Mouse (Mus musculus) stomach, embryonic 14.5 days (tissue): ENCODE measurements around the gene 4931406P16Rik. TPM values are rescaled to one million over a fixed set of nuclear protein-coding genes. Genes with fewer than 3 reads are reported as not detected.
"Not testable (repeated sequence)": the region's sequence is repeated elsewhere in the genome, so short reads cannot be mapped to it uniquely, and the experiment has no call there.

Experiments used
- ATAC-seq: fragments of 200-750 bp; cut with Nextera tagmentation; 2 replicates; pipeline ENCODE4 v1.8.0; 2017; ENCODE audit warnings: low read depth, moderate TSS enrichment; ENCODE audit not compliant: insufficient number of reproducible peaks, insufficient read depth, low FRiP score
- H3K27ac ChIP-seq: fragments of 300-500 bp; sonication (generic); 2 replicates; pipeline ENCODE4 v1.5.1; 2014; ENCODE audit warnings: mild to moderate bottlenecking, low read length, moderate library complexity, mixed read lengths
- H3K27me3 ChIP-seq: fragments of 300-500 bp; sonication (generic); 2 replicates; pipeline ENCODE4 v1.6.1; 2014; ENCODE audit warnings: low read length, control low read depth, mixed read lengths; ENCODE audit not compliant: control insufficient read depth, insufficient read depth
- H3K36me3 ChIP-seq: fragments of 300-500 bp; sonication (generic); 2 replicates; pipeline ENCODE4 v1.6.1; 2014; ENCODE audit warnings: mild to moderate bottlenecking, control low read depth, low read length, moderate library complexity, mixed read lengths; ENCODE audit not compliant: control insufficient read depth, insufficient read depth
- H3K4me1 ChIP-seq: fragments of 300-500 bp; sonication (generic); 2 replicates; pipeline ENCODE4 v1.6.1; 2014; ENCODE audit warnings: low read length, control low read depth, mixed read lengths; ENCODE audit not compliant: control insufficient read depth, insufficient read depth
- H3K4me2 ChIP-seq: fragments of 300-500 bp; sonication (generic); replicated peaks from 2 replicates; pipeline ENCODE4 v1.6.1; 2014; ENCODE audit warnings: low read depth, low read length, control low read depth
- H3K4me3 ChIP-seq: fragments of 300-500 bp; sonication (generic); 2 replicates; pipeline ENCODE4 v1.5.1; 2014; ENCODE audit warnings: low read depth, low read length, control low read depth
- H3K9ac ChIP-seq: fragments of 300-500 bp; sonication (generic); replicated peaks from 2 replicates; pipeline ENCODE4 v1.6.1; 2014; ENCODE audit warnings: low read depth, mild to moderate bottlenecking, control low read depth, low read length, moderate library complexity, mixed read lengths
- H3K9me3 ChIP-seq: fragments of 300-500 bp; sonication (generic); 2 replicates; pipeline ENCODE4 v1.6.1; 2016; ENCODE audit warnings: low read depth, low read length, control low read depth; ENCODE audit not compliant: control insufficient read depth
- WGBS: fragments of 180-500 bp; shearing (Covaris S2); extraction: QIAGEN DNeasy Blood & Tissue Kit; methylation state at CpG from one replicate; pipeline ENCODE4 v1.1.7; 2014; 5-methylcytosine and 5-hydroxymethylcytosine counted together
- polyA plus RNA-seq: library from polyadenylated mRNA; unstranded; fragments of >200 nt; fragmentation: Nextera tagmentation; extraction: Ambion mirVana; gene quantifications from 2 replicates; pipeline ENCODE4 v1.2.1, GENCODE M21; 2014

The 4931406P16Rik gene
- polyA plus RNA-seq, 1 experiment from 2014 or later, result 41.0 TPM

- Histone ChIP-seq H3K9me3 (0 out of 2 replicates have a peak, but pooled peaks cover 4% of the 10 kb centered on the region), H3K4me3 (no peak overlapping the region), H3K4me2 (no peak overlapping the region), H3K4me1 (no peaks in the 10 kb centered on the region), H3K9ac (no peak overlapping the region), H3K27ac (no peak overlapping the region), H3K27me3 (no peaks in the 10 kb centered on the region), H3K36me3 (peaks cover 48% of the 10 kb centered on the region)
- 76% methylated on average over 5 of the region's 5 CpGs for WGBS
- no peak for ATAC-seq
These were observed 27.5 kb upstream of the 4931406P16Rik start for GRCm38 (mm10) chr7:34340841-34341240.

- Histone ChIP-seq H3K4me3 (no peak overlapping the region), H3K36me3 (peaks cover 34% of the 10 kb centered on the region), H3K27ac (no peak overlapping the region), H3K4me2 (no peak overlapping the region), H3K9ac (no peak overlapping the region), H3K9me3 (0 out of 2 replicates have a peak, but pooled peaks cover 4% of the 10 kb centered on the region), H3K4me1 (no peaks in the 10 kb centered on the region), H3K27me3 (no peaks in the 10 kb centered on the region)
- 82% methylated on average over 5 of the region's 5 CpGs for WGBS
- ATAC-seq, result 0 out of 2 replicates have a peak, but pooled peaks have one; percentile 6
These were observed 25.8 kb upstream of the 4931406P16Rik start for GRCm38 (mm10) chr7:34339164-34339489.

- H3K36me3 ChIP-seq, result peaks cover 29% of the 10 kb centered on the region
- H3K9me3 ChIP-seq, result 0 out of 2 replicates have a peak, but pooled peaks cover 4% of the 10 kb centered on the region
- ATAC-seq, result 0 out of 2 replicates have a peak, but pooled peaks have one; percentile 28
- H3K27ac ChIP-seq, result no peak overlapping the region
- H3K9ac ChIP-seq, result no peak overlapping the region
- H3K4me3 ChIP-seq, result no peak overlapping the region
- H3K4me1 ChIP-seq, result no peaks in the 10 kb centered on the region
- H3K4me2 ChIP-seq, result no peak overlapping the region
- WGBS, result 67% methylated on average over 9 of the region's 9 CpGs
- no peaks in the 10 kb centered on the region for H3K27me3 ChIP-seq
These were observed 25.3 kb upstream of the 4931406P16Rik start for GRCm38 (mm10) chr7:34338445-34339163.

DNA sequence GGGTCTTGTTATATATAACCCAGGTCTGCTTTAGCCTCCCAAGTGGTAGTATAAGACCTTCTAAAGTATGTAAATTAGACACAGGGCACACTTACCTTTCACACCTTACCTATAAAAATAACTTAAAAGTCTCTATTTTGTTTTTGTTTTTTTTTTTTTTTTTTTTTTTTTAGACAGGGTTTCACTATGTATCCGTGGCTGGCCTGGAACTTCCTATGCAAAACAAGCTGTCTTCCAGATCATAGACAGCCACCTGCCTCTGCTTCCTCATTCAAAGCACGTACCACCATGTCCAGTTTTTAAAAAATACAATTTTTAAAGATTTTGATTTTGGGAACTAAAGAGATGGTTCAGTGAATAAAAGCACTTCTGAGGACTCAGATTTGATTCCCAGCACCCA lies 23.9 kb upstream of the 4931406P16Rik start:
- 87% methylated on average over 2 of the region's 2 CpGs for WGBS
- no peak overlapping the region for H3K4me3 ChIP-seq
- H3K36me3 ChIP-seq, result peaks cover 17% of the 10 kb centered on the region
- no peaks in the 10 kb centered on the region for H3K4me1 ChIP-seq
- no peak overlapping the region for H3K4me2 ChIP-seq
- no peak for ATAC-seq
- no peak overlapping the region for H3K27ac ChIP-seq
- H3K27me3 ChIP-seq, result no peaks in the 10 kb centered on the region
- H3K9ac ChIP-seq, result no peak overlapping the region
- 0 out of 2 replicates have a peak, but pooled peaks cover 4% of the 10 kb centered on the region for H3K9me3 ChIP-seq

- H3K4me2 ChIP-seq, ATAC-seq, H3K9me3 ChIP-seq, H3K4me3 ChIP-seq, H3K27me3 ChIP-seq, H3K4me1 ChIP-seq, H3K27ac ChIP-seq, H3K9ac ChIP-seq: not testable (repeated sequence)
- WGBS, result 96% methylated on average over 1 of the region's 1 CpGs
- peaks cover 14% of the 10 kb centered on the region for H3K36me3 ChIP-seq
These were observed 23.2 kb upstream of the 4931406P16Rik start for GRCm38 (mm10) chr7:34336545-34336944.

GRCm38 (mm10) chr7:34327493-34327892 lies 14.1 kb upstream of the 4931406P16Rik start:
- 48% methylated on average over 3 of the region's 3 CpGs for WGBS
- no peaks in the 10 kb centered on the region for H3K9me3 ChIP-seq
- ATAC-seq, result peak; percentile 46; the same call in 1 of the 2 replicates
- H3K36me3 ChIP-seq, result no peaks in the 10 kb centered on the region
- peak overlapping the region; percentile 44; the same call in 1 of the 2 replicates for H3K27ac ChIP-seq
- H3K9ac ChIP-seq, result no peak overlapping the region
- no peaks in the 10 kb centered on the region for H3K27me3 ChIP-seq
- H3K4me3 ChIP-seq, result no peak overlapping the region
- no peaks in the 10 kb centered on the region for H3K4me1 ChIP-seq
- H3K4me2 ChIP-seq, result no peak overlapping the region

DNA sequence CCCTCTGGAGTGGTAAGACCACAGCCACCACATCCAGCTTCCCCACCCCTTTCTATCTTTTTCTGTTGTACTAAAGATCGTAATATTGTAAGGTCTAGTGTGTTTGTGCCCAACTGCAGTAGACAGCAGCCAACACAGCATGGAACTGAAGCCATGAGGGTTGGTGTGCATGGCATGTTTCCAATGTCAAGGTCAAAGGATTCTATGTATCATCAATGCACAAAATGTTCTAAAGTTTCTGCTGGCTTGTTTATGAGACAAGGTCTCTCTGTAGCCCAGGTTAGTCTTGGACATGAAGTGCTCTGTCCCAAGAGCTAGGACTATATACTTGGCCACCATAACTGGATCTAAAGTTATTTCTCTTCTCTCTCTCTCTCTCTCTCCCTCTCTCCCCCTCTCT lies 11.5 kb upstream of the 4931406P16Rik start:
- H3K9me3 ChIP-seq, result no peaks in the 10 kb centered on the region
- no peaks in the 10 kb centered on the region for H3K27me3 ChIP-seq
- WGBS, result 86% methylated on average over 1 of the region's 1 CpGs
- no peak overlapping the region for H3K9ac ChIP-seq
- H3K36me3 ChIP-seq, result no peaks in the 10 kb centered on the region
- H3K4me1 ChIP-seq, result peaks cover 3% of the 10 kb centered on the region; the same call in 1 of the 2 replicates
- H3K27ac ChIP-seq, result no peak overlapping the region
- no peak overlapping the region for H3K4me2 ChIP-seq
- no peak overlapping the region for H3K4me3 ChIP-seq
- no peak for ATAC-seq

- Histone ChIP-seq H3K9me3 (no peaks in the 10 kb centered on the region), H3K4me3 (no peak overlapping the region), H3K36me3 (no peaks in the 10 kb centered on the region), H3K27me3 (no peaks in the 10 kb centered on the region), H3K4me2 (no peak overlapping the region), H3K27ac (no peak overlapping the region), H3K9ac (no peak overlapping the region), H3K4me1 (peaks cover 4% of the 10 kb centered on the region; the same call in 1 of the 2 replicates)
- WGBS, result 95% methylated on average over 2 of the region's 2 CpGs
- ATAC-seq, result no peak
These were observed 10.7 kb upstream of the 4931406P16Rik start for GRCm38 (mm10) chr7:34324005-34324404.
